Mouse (Mus musculus) spleen, adult 2 months (tissue): ENCODE data around the gene Iqgap2. TPM values are rescaled to one million over a fixed set of nuclear protein-coding genes. Genes with fewer than 3 reads are reported as not detected.

ENCODE experiments used
- DNase-seq, 2 experiments: peaks; one replicate each; pipeline versions ENCODE4 v3.0.0 to v3.0.0-alpha.2; 2012 to 2021; ENCODE audit warnings: low spot score in 2 of 2, low read depth in 1 of 2
- H3K27ac ChIP-seq: fragments of 200-500 bp; 2 replicates; pipeline ENCODE4 v1.5.1; 2012; ENCODE audit warnings: low read length, inconsistent platforms; ENCODE audit not compliant: insufficient read depth
- H3K27me3 ChIP-seq: fragments of 200-500 bp; 2 replicates; pipeline ENCODE4 v1.6.1; 2012; ENCODE audit warnings: mild to moderate bottlenecking, moderate library complexity, low read length, inconsistent platforms; ENCODE audit not compliant: control insufficient read depth, insufficient read depth
- H3K36me3 ChIP-seq: fragments of 200-500 bp; 2 replicates; pipeline ENCODE4 v1.6.1; 2012; ENCODE audit warnings: mild to moderate bottlenecking, low read length, inconsistent platforms; ENCODE audit not compliant: control insufficient read depth, insufficient read depth
- H3K4me1 ChIP-seq: fragments of 200-500 bp; 2 replicates; pipeline ENCODE4 v1.6.1; 2011; ENCODE audit warnings: inconsistent platforms; ENCODE audit not compliant: control insufficient read depth, insufficient read depth, insufficient read length
- H3K4me3 ChIP-seq: fragments of 200-500 bp; 2 replicates; pipeline ENCODE4 v1.5.1; 2011; ENCODE audit warnings: mild to moderate bottlenecking, inconsistent platforms; ENCODE audit not compliant: insufficient read depth, insufficient read length; ENCODE audit errors: extremely low read depth
- CTCF ChIP-seq: fragments of 200-500 bp; IDR thresholded peaks from 2 replicates; pipeline ENCODE4 v1.5.1; 2011; ENCODE audit warnings: mild to moderate bottlenecking, inconsistent platforms; ENCODE audit not compliant: insufficient read depth, insufficient read length, insufficient replicate concordance; ENCODE audit errors: extremely low read depth
- POLR2A ChIP-seq: fragments of 200-500 bp; IDR thresholded peaks from 2 replicates; pipeline ENCODE4 v1.6.1; 2011; ENCODE audit warnings: low read depth, low read length, inconsistent platforms
- WGBS: fragments of 180-500 bp; shearing (Covaris S2); methylation state at CpG from one replicate; pipeline ENCODE4 v1.1.7; 2018; 5-methylcytosine and 5-hydroxymethylcytosine counted together
- polyA plus RNA-seq: library from polyadenylated mRNA; depleted of rRNA; stranded (reverse); fragments of >200 nt; gene quantifications from 2 replicates; pipeline ENCODE4 v1.2.3, GENCODE M21; 2012

Iqgap2 gene
- polyA plus RNA-seq, 1 experiment, result 2.1 TPM

DNA sequence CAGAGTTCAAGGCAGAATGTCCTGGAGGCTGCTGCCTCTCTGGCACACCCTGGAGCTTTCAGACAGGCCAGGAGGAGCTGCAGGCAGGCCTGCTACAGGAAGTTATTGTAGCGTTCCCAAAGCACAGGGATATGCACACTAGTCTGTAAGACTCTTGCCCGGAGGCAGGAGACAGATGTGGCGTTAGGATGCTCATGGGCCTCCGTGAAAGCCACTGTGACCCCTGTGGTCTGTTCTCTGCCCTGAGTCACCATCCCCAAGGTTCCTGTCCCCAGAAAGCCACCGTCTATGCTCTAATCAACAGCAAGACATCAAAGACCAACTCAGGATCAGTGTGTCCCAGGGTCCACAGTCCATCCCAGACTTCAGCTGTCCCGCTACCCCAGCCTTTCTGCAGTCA, 277.0 kb downstream of the Iqgap2 start:
- Histone ChIP-seq H3K4me3 (no peak overlapping the region), H3K4me1 (no peaks in the 10 kb centered on the region; the same call in 1 of the 2 replicates), H3K27ac (no peak overlapping the region), H3K36me3 (no peaks in the 10 kb centered on the region), H3K27me3 (0 out of 2 replicates have a peak, but pooled peaks cover 4% of the 10 kb centered on the region)
- TF ChIP-seq CTCF (no peak), POLR2A (no peak)
- DNase-seq, result no peak
- WGBS, result 64% methylated on average over 6 of the region's 6 CpGs

DNA sequence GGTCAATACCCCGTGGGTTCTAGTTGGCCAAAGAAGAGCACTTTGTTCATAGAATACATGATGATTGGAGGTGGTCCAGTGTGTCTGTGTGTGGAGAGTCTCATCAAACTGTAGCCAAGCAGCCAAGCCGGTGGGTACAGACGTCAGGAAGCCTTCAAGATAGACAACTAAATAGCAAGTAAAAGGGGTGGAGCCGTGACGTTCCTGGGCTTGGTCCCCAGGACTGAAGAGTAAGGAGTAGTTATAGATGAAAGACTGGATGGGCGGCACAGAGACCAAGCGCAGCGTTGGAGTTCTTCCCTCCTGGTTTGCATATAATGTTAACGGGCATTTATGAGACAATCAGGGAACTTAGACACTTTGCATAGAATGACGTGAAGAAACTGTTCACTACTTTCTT, 279.5 kb downstream of the Iqgap2 start:
- Histone ChIP-seq H3K27ac (no peak overlapping the region), H3K4me1 (no peaks in the 10 kb centered on the region), H3K4me3 (no peak overlapping the region), H3K36me3 (no peaks in the 10 kb centered on the region), H3K27me3 (no peaks in the 10 kb centered on the region; the same call in 1 of the 2 replicates)
- WGBS, result 91% methylated on average over 10 of the region's 10 CpGs
- DNase-seq, result no peak
- TF ChIP-seq CTCF (no peak), POLR2A (no peak)

DNA sequence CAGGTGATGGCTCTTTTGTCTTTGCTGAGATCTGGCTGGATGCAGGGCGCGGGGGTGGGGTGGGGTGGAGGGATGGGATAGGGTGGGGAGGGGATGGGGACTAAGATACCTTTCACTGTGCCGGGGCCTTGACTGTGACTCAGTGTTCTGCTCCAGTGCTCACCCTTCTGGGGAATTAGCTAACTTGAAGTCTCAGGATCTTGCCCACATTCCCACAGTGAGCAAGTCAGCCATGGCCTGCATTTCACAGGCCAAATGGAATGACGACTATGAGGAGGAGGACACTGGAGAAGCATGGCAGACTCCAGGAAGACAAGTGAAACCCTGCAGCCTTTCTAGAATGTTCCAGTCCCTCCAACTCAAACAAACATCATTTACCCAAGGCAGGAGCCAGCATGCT, 280.0 kb downstream of the Iqgap2 start:
- DNase-seq, result no peak

DNA sequence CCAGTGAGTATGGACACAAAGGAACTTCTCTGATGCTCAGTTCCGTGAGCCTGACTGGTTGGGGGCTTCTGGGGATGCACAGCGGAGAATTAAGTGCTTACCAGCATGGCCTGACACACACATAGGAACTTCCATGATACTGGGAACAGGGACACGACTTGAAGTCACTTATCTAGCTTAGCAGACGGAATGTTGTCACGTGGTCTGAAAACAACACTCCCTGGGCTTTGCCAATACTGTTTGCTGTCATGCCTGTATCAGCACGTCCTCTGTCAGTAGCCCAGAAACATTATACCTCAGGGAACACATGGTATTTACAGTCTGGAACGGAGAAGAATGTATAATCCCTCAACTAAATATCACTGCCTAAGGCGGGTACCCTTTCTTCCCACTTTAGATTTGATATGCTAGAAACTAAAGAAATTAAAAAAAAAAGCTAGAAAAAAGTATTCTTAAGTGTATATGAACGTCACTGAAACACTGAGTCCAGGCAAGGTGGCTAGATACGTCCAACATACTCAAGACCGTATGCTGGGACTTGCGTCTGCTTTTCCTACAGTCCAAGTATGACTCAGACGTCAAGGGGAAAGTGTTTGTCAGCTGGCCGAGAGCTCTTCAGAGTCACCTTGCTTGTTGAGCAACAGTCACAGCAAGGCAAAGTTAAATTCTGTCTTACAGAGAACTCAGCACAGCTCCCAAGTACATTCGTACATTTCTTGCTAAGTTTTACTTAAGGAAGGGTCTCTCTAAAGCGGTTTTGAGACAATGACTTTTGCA, 280.7 kb downstream of the Iqgap2 start:
- TF ChIP-seq POLR2A (no peak), CTCF (no peak)
- Histone ChIP-seq H3K36me3 (no peaks in the 10 kb centered on the region), H3K27ac (no peak overlapping the region), H3K4me3 (no peak overlapping the region), H3K4me1 (no peaks in the 10 kb centered on the region), H3K27me3 (no peaks in the 10 kb centered on the region; the same call in 1 of the 2 replicates)
- 86% methylated on average over 16 of the region's 16 CpGs for WGBS
- no peak for DNase-seq

More for the DNA sequence above, 280.0 kb downstream of the Iqgap2 start:
- Histone ChIP-seq H3K27me3 (no peaks in the 10 kb centered on the region; the same call in 1 of the 2 replicates), H3K4me3 (no peak overlapping the region), H3K27ac (no peak overlapping the region), H3K36me3 (no peaks in the 10 kb centered on the region), H3K4me1 (no peaks in the 10 kb centered on the region)
- 88% methylated on average over 4 of the region's 4 CpGs for WGBS
- no peak for TF ChIP-seq CTCF
- TF ChIP-seq POLR2A, result no peak

DNA sequence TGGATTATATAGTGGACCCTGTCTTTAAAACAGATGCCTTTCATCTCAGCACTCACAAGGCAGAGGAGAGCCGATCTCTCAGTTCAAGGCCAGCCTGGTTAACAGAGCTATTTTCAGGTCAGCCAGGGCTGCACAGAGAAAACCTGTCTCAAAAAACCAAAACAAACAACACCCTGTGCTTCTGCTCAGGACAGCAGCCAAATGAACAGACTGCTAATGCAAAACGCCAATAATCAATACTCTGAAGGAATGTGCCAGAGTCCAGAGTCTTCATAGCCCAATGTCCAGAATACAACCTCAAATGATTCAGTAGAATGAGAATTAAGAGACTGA, 282.7 kb downstream of the Iqgap2 start:
- Histone ChIP-seq H3K27me3 (no peaks in the 10 kb centered on the region; the same call in 1 of the 2 replicates), H3K4me3 (no peak overlapping the region), H3K4me1 (no peaks in the 10 kb centered on the region), H3K27ac (no peak overlapping the region), H3K36me3 (no peaks in the 10 kb centered on the region)
- no peak for TF ChIP-seq POLR2A
- TF ChIP-seq CTCF, result no peak
- no peak for DNase-seq
- WGBS, result 93% methylated on average over 2 of the region's 2 CpGs

DNA sequence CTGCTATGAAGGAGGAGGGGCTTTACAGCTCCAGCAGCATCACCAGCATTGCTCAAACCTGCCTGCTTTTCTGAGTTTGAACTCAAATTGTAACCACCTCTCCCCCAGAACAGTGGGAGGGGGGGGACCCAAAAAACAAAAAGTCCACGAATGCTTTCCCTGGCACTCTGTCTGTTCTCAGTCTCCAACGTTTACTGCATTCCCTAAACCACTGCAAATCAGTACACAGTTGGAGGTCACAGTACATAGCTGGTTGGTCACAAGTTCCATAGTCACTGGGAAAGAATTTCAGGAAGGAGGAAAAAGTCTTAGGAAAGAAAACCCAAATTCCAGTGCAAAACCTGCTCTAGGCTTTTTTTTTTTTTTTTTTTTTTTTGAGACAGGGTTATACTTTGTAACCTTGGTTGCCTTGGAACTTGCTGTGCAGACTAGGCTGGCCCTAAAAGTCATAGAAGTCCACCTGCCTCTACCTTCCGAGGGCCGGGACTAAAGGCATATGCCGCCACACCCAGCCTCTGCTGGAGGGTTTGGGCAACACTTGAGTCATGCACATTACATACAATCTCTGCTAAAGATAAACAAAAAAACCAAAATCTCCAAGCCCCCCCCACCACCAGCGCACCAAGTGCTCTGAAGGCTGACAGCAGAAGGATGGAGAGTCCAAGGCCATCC, 283.2 kb downstream of the Iqgap2 start:
- TF ChIP-seq CTCF (no peak), POLR2A (no peak)
- H3K4me3 ChIP-seq, result no peak overlapping the region
- H3K4me1 ChIP-seq, result no peaks in the 10 kb centered on the region
- WGBS, result 89% methylated on average over 6 of the region's 6 CpGs
- no peak overlapping the region for H3K27ac ChIP-seq
- no peaks in the 10 kb centered on the region for H3K36me3 ChIP-seq
- no peak for DNase-seq
- no peaks in the 10 kb centered on the region; the same call in 1 of the 2 replicates for H3K27me3 ChIP-seq

DNA sequence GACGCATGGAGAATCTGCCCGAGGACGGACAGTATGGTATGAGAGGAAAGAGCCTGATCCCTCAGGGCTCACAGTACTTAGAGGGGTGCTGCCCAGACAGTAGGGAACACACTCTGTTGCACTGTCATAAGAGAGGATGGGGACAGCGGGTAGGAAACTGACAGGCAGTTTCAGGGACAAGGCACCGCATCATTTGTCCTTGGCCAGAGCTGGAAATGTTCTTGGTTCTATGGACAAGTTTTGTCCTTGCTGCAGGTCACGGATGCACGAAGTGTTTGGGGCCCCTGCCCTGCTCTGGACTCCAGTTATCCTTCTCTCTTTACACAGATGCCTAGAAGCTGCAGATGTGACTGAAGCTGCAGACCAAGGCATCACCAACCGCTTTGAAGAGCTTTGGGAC, 284.7 kb downstream of the Iqgap2 start:
- TF ChIP-seq POLR2A (no peak), CTCF (no peak)
- DNase-seq, result no peak
- 92% methylated on average over 8 of the region's 8 CpGs for WGBS
- no peaks in the 10 kb centered on the region for H3K4me1 ChIP-seq
- H3K36me3 ChIP-seq, result no peaks in the 10 kb centered on the region
- H3K27ac ChIP-seq, result no peak overlapping the region
- H3K27me3 ChIP-seq, result no peaks in the 10 kb centered on the region; the same call in 1 of the 2 replicates
- H3K4me3 ChIP-seq, result no peak overlapping the region
